Mouse (Mus musculus) frontal cortex, adult (tissue): ENCODE results near the gene Txndc5.
A peak's percentile ranks its signal among the peaks of the same experiment; 100 is the strongest.

ENCODE experiments used
- ATAC-seq: cut with Nextera tagmentation; 2 replicates; pipeline ENCODE4 v1.9.2; 2017; ENCODE audit warnings: mild to moderate bottlenecking, moderate library complexity, mixed read lengths; ENCODE audit not compliant: low TSS enrichment

Txndc5 gene

GRCm38 (mm10) chr13:38526116-38526515, 2.5 kb downstream of the Txndc5 start:
- no peak for ATAC-seq

DNA sequence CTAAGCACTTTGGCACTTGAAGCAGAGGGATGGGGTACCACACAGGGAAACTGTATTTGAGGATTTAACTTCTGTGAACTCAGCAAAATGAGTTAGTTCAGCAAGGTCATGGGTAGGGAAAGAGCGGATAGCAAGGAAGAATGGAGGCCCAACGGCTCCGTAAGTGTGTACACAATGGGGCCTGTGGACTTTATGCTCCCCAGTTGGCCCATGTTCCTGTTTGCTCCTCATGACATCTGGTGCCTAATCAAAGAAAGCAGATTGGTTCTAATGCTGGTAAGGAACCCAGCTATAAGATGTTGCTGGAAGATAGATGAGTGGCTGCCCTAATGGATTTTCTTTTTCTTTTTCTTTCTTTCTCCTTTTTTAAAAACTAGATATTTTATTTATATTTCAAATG, 3.4 kb downstream of the Txndc5 start:
- ATAC-seq: no peak

DNA sequence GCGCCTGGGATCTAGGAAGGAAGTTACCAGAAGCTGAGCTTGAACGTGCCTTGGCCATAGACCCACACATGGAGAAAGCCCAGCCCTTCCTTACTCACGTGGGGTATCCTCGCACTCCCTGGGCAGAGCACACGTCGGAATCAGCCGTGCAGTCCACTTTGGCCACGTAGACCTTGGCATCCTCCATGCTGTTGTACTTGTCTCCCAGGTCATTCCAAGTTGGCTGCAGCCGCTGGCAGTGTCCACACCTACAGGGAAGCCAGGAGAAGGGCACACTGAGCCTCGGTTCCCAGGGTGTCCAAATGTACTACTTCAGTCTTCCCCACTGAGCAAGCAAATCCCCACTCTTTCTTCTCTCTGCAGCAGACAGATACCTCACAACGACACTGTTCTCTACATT, 5.4 kb downstream of the Txndc5 start:
- ATAC-seq: no peak

DNA sequence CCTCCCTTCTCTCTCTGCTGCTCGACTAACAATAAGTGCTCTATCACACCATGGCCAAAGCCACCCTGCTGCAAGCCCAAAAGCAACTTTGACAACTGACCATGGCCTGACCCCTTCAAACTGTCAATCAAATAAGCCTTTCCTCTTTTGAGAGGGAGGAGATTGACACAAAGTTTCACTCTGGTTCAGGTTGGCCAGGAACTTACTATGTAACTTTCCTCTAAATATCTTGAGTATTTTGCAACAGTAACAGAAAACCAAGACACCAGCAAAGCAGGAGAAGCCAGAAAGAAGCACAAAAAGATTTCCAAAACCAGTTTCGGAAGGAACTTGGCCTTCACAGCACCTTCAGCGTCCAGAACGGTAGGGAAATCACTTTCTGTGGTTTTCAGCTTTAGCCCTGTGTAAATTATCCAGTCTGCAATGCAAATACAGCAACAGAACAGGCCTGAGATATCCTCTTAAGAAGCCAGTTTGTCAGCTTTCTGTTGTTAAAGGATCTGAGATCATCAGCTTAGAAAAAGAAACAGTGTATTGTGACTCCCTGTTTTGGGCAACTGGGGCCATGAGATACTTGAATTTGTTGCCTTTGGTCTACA, 6.5 kb downstream of the Txndc5 start:
- ATAC-seq: no peak

DNA sequence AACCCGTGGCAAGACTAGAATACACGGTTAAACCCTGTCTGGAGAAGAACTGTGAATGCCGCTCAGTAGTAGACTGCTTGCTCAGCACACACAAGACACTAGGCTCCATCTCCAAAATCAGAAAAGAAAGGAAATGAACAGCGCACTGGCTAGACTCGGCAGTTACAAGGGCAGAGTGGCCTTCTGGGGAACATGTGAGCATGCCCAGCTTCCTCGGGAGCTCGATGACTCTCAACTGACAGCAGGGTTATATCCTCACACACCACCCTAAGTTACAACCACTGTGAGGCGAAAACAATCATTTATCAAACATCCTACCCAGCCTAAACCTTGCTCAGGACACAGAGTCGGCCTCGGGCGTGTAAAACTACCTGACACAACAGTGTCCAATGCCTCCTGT, 8.3 kb downstream of the Txndc5 start:
- ATAC-seq: no peak

- no peak for ATAC-seq
Observed at GRCm38 (mm10) chr13:38516582-38516981, 12.0 kb downstream of the Txndc5 start.

GRCm38 (mm10) chr13:38515845-38516244, 12.8 kb downstream of the Txndc5 start:
- ATAC-seq: no peak

- no peak for ATAC-seq
Observed at GRCm38 (mm10) chr13:38515431-38515830, 13.2 kb downstream of the Txndc5 start.

DNA sequence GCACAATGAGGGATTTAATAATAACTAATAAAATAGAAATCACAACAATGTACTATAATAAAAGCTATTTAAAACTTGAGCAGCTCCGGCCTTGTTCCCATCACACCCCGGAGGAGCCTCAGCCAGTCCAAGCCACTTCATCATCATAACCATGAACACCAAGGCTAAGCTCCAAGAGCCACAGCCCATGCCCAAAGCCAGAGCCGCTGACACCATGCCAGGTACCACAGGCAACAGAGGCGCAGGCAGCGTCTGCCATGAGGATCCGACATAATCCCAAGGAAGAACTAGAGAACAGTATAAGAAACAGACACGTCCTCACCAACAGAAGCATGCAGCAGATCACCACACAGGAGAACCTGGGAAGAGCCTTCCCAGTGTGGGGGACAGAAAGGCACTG, 14.7 kb downstream of the Txndc5 start:
- ATAC-seq: no peak

GRCm38 (mm10) chr13:38511979-38512378, 16.6 kb downstream of the Txndc5 start:
- ATAC-seq: no peak

GRCm38 (mm10) chr13:38509681-38510341, 18.8 kb downstream of the Txndc5 start:
- ATAC-seq: no peak

DNA sequence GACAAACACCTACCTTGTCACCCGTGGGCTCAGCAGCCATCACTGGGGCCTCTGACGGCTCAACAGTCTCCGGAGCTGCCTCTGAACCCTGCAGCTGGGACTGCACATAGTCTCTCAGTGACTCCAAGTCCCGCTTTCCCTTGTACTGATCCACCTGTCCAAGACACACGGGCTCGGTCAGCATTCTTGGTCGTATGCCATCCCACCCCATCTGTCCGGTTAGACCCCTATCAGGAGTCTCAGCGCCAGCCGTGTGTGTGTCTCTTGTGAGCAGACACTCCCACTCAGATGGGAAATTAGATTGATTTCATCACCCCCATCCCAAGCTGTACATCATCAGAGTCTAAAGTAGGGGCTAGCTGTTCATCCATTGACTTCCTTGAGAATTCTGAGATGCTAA, 21.7 kb downstream of the Txndc5 start:
- ATAC-seq: no peak

- no peak; the same call in 1 of the 2 replicates for ATAC-seq
Observed at GRCm38 (mm10) chr13:38506320-38506719, 22.3 kb downstream of the Txndc5 start.

DNA sequence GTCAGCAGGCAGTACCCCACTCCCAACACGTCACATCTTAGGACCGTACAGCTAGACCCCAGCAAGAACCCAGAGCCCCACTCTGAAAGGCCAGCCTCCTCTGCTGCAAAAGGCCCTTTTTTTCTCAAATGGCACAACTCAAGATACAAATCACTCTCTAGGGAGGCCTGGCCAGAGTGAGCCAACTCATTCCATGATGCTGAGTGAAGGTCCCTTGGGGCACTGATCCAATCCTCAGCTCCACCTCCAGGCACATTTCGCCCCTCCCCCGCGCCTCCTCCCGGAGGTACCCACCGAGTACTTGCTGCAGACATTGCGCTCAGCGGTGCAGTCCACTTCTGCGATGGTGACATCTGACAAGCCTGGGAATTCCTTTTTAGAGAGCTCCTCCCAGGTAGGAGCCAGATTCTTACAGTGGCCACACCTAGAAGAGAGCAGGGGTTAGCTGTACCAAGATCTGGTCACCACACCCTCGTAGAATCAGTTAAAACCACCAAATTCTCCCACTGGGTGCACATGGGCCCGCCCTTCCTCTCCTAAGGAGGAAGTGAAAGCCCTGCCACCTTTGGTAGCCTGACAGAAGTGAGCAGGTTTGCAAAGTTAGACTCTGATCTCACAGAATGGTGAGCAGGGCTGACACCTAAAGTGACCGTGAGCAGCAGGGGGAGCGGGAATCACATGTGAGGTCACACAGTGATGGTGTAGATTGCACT, 25.3 kb downstream of the Txndc5 start:
- ATAC-seq: no peak

- no peak for ATAC-seq
Observed at GRCm38 (mm10) chr13:38501314-38501713, 27.3 kb downstream of the Txndc5 start.

- ATAC-seq: no peak
Observed at GRCm38 (mm10) chr13:38496715-38497114, 31.9 kb downstream of the Txndc5 start.

- no peak for ATAC-seq
Observed at GRCm38 (mm10) chr13:38486767-38487166, 41.9 kb downstream of the Txndc5 start.

GRCm38 (mm10) chr13:38484701-38485100, 43.9 kb downstream of the Txndc5 start:
- no peak for ATAC-seq

GRCm38 (mm10) chr13:38481021-38481420, 47.6 kb downstream of the Txndc5 start:
- peak; percentile 60 for ATAC-seq

GRCm38 (mm10) chr13:38476936-38477335, 51.7 kb downstream of the Txndc5 start:
- ATAC-seq: no peak

DNA sequence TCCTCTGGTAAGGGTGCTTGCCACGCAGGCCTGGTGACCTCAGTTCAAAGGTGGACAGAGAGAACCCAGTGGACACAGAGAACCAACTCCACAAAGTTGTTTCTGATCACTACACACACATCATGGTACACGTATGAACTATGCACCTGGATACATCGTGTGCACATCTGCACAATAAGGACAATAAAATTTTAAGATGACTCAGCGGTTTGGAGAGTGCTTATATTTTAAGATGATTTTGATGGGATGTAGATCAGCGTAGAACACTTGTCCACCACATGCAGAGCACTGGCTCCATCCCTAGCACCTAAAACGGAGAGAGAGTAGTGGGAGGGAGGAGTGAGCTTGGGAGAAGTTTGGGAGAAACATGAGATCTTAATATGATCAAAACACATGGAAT, 55.1 kb downstream of the Txndc5 start:
- no peak for ATAC-seq

- ATAC-seq: no peak; the same call in none of the 2 replicates
Observed at GRCm38 (mm10) chr13:38472636-38473035, 56.0 kb downstream of the Txndc5 start.

DNA sequence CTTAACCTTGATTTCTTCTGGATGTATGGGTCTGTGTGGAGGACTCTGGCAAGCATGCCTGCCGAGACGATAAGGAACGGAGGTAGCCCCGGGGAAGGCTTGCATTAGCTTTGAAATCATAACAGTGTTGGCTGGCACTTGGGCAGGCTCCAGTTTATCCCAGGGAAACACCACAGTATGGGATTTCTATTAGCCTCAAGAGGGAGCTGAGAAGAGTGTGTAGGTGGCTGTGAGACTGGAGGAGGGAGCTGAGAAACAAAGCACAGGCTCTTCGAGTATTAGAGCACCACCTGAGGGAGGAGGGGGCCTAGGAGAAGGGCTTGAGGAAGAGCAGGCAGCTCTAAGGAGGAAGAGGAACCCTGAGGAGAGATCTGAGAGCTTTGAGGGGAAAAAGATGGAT, 57.7 kb downstream of the Txndc5 start:
- ATAC-seq: peak; percentile 41; the same call in 1 of the 2 replicates
